In genomic region chr9:75541497-75541896, GRCm38 (mm10) we compare ENCODE assay signal across 10 mouse cellular contexts. TPM values are rescaled to one million over a fixed set of nuclear protein-coding genes. Genes with fewer than 3 reads are reported as not detected.
DNase-seq lines count a peak whose midpoint lies in the region; ATAC-seq and TF ChIP-seq lines count a peak whose summit lies in the region.
"Had no signal": no experiment of that assay in that cellular context is flagged by ENCODE, and none has a peak within 500 bp of the region (broad histone marks: within the 10 kb centered on the region; RNA-seq: fewer than 3 reads in every experiment).

No protein-coding gene starts in this region.

- no peaks in the 10 kb centered on the region for H3K36me3 ChIP-seq in intestine, embryonic 15.5 days
- H3K36me3 ChIP-seq in intestine, postnatal 0 days (ENCODE audit: control insufficient read depth, insufficient read depth), result no peaks in the 10 kb centered on the region
- H3K36me3 ChIP-seq in heart, embryonic 13.5 days, result no peaks in the 10 kb centered on the region
- no peaks in the 10 kb centered on the region for H3K36me3 ChIP-seq in lung, embryonic 16.5 days (ENCODE audit: control insufficient read depth, insufficient read depth, low read length)
- no peaks in the 10 kb centered on the region for H3K36me3 ChIP-seq in thymus, adult 2 months (ENCODE audit: control insufficient read depth, insufficient read depth, low read length)
- no peaks in the 10 kb centered on the region for H3K36me3 ChIP-seq in forebrain, embryonic 10.5 days (replicated peaks)
- H3K36me3 ChIP-seq: midbrain, embryonic 12.5 days had no signal

- no peak overlapping the region for H3K9ac ChIP-seq in intestine, embryonic 15.5 days
- H3K9ac ChIP-seq in intestine, postnatal 0 days (ENCODE audit: low read depth, low read length), result no peak overlapping the region
- H3K9ac ChIP-seq in heart, embryonic 13.5 days, result 0 out of 2 replicates have a peak overlapping the region, but pooled peaks have one; percentile 13
- no peak overlapping the region for H3K9ac ChIP-seq in lung, embryonic 16.5 days (ENCODE audit: low read length)
- H3K9ac ChIP-seq: midbrain, embryonic 12.5 days had no signal

- 17% methylated on average over 5 of the region's 5 CpGs for WGBS in intestine, embryonic 15.5 days
- WGBS in intestine, postnatal 0 days, result 12% methylated on average over 5 of the region's 5 CpGs
- WGBS in heart, embryonic 13.5 days, result 11% methylated on average over 5 of the region's 5 CpGs
- WGBS in lung, embryonic 16.5 days, result 6% methylated on average over 5 of the region's 5 CpGs
- WGBS in thymus, adult 2 months, result under 1% methylated on average over 5 of the region's 5 CpGs
- 42% methylated on average over 5 of the region's 5 CpGs for WGBS in forebrain, embryonic 10.5 days

- H3K9me3 ChIP-seq in intestine, embryonic 15.5 days, result no peaks in the 10 kb centered on the region
- H3K9me3 ChIP-seq in intestine, postnatal 0 days (ENCODE audit: control insufficient read depth), result no peaks in the 10 kb centered on the region
- H3K9me3 ChIP-seq in heart, embryonic 13.5 days, result no peaks in the 10 kb centered on the region
- no peaks in the 10 kb centered on the region for H3K9me3 ChIP-seq in lung, embryonic 16.5 days (ENCODE audit: control insufficient read depth, low read length)
- no peaks in the 10 kb centered on the region for H3K9me3 ChIP-seq in forebrain, embryonic 10.5 days
- H3K9me3 ChIP-seq: midbrain, embryonic 12.5 days had no signal

- no peak for TF ChIP-seq CTCF in intestine, postnatal 0 days (IDR thresholded peaks at IDR 0.05; ENCODE audit: low read depth)
- TF ChIP-seq CTCF in thymus, adult 2 months (IDR thresholded peaks at IDR 0.05; ENCODE audit: borderline replicate concordance, control insufficient read depth, extremely low read depth, insufficient read depth, low read length, poor library complexity), result no peak

- TF ChIP-seq POLR2A in thymus, adult 2 months (IDR thresholded peaks at IDR 0.05; ENCODE audit: control insufficient read depth, extremely low read depth, insufficient read depth, low read length, poor library complexity), result no peak

- H3K4me1 ChIP-seq in intestine, embryonic 15.5 days (replicated peaks), result peaks cover 3% of the 10 kb centered on the region; the same call in 1 of the 2 replicates
- H3K4me1 ChIP-seq in intestine, postnatal 0 days (replicated peaks; ENCODE audit: control insufficient read depth, insufficient read depth, low read length), result peaks cover 5% of the 10 kb centered on the region; the same call in 1 of the 2 replicates
- peaks cover 36% of the 10 kb centered on the region for H3K4me1 ChIP-seq in heart, embryonic 13.5 days
- H3K4me1 ChIP-seq in lung, embryonic 16.5 days (replicated peaks; ENCODE audit: control insufficient read depth, insufficient read depth, low read length), result peaks cover 23% of the 10 kb centered on the region
- H3K4me1 ChIP-seq in thymus, adult 2 months (replicated peaks; ENCODE audit: control insufficient read depth, insufficient read depth, low read length), result peaks cover 22% of the 10 kb centered on the region
- H3K4me1 ChIP-seq in forebrain, embryonic 10.5 days, result peaks cover 18% of the 10 kb centered on the region

- H3K4me3 ChIP-seq in intestine, embryonic 15.5 days (replicated peaks), result no peak overlapping the region
- H3K4me3 ChIP-seq in intestine, postnatal 0 days (ENCODE audit: low read depth, low read length), result no peak overlapping the region
- H3K4me3 ChIP-seq in heart, embryonic 13.5 days, result no peak overlapping the region
- no peak overlapping the region for H3K4me3 ChIP-seq in lung, embryonic 16.5 days (ENCODE audit: low read length)
- H3K4me3 ChIP-seq in thymus, adult 2 months (ENCODE audit: control insufficient read depth, insufficient read depth, low read length), result no peak overlapping the region; the same call in 1 of the 2 replicates
- no peak overlapping the region for H3K4me3 ChIP-seq in forebrain, embryonic 10.5 days
- H3K4me3 ChIP-seq: erythroblast, embryonic 14.5 days; midbrain, embryonic 12.5 days had no signal

- DNase-seq in thymus, adult 2 months, result peak; percentile 39
- no peak for DNase-seq in ovary, adult 18-20 months (ENCODE audit: low spot score)
- no peak for DNase-seq in forebrain, embryonic 10.5 days (ENCODE audit: extremely low spot score, low spot score)
- no peak for DNase-seq in left cerebral cortex, adult 18-20 months (ENCODE audit: low spot score in 2 of 2)

- ATAC-seq in intestine, embryonic 15.5 days, result 0 out of 2 replicates have a peak, but pooled peaks have one; percentile 28
- ATAC-seq in intestine, postnatal 0 days, result no peak
- no peak for ATAC-seq in heart, embryonic 13.5 days (ENCODE audit: extremely low read depth, insufficient number of reproducible peaks, low FRiP score, low TSS enrichment)
- peak; percentile 77 for ATAC-seq in lung, embryonic 16.5 days (ENCODE audit: low read depth)

- no peak overlapping the region for H3K4me2 ChIP-seq in intestine, embryonic 15.5 days (replicated peaks)
- no peak overlapping the region for H3K4me2 ChIP-seq in intestine, postnatal 0 days (replicated peaks; ENCODE audit: low read depth)
- peak overlapping the region; percentile 34 for H3K4me2 ChIP-seq in heart, embryonic 13.5 days
- H3K4me2 ChIP-seq in lung, embryonic 16.5 days (ENCODE audit: low read depth, low read length), result no peak overlapping the region; the same call in 1 of the 2 replicates
- H3K4me2 ChIP-seq: midbrain, embryonic 12.5 days had no signal

- no peaks in the 10 kb centered on the region for H3K27me3 ChIP-seq in intestine, embryonic 15.5 days (replicated peaks)
- no peaks in the 10 kb centered on the region for H3K27me3 ChIP-seq in intestine, postnatal 0 days (replicated peaks; ENCODE audit: control insufficient read depth, insufficient read depth, low read length)
- no peaks in the 10 kb centered on the region for H3K27me3 ChIP-seq in heart, embryonic 13.5 days (replicated peaks)
- no peaks in the 10 kb centered on the region for H3K27me3 ChIP-seq in lung, embryonic 16.5 days (ENCODE audit: control insufficient read depth, insufficient read depth, low read depth, low read length)
- no peaks in the 10 kb centered on the region for H3K27me3 ChIP-seq in thymus, adult 2 months (ENCODE audit: control insufficient read depth, insufficient read depth, low read length)
- H3K27me3 ChIP-seq in forebrain, embryonic 10.5 days (ENCODE audit: poor library complexity, severe bottlenecking), result no peaks in the 10 kb centered on the region
- H3K27me3 ChIP-seq: midbrain, embryonic 12.5 days had no signal

- 0 out of 2 replicates have a peak overlapping the region, but pooled peaks have one; percentile 38 for H3K27ac ChIP-seq in intestine, embryonic 15.5 days
- H3K27ac ChIP-seq in intestine, postnatal 0 days (ENCODE audit: low read depth, low read length), result no peak overlapping the region
- peak overlapping the region; percentile 34 for H3K27ac ChIP-seq in heart, embryonic 13.5 days (replicated peaks)
- H3K27ac ChIP-seq in lung, embryonic 16.5 days (ENCODE audit: low read length), result peak overlapping the region; percentile 65
- H3K27ac ChIP-seq in thymus, adult 2 months (ENCODE audit: control insufficient read depth, insufficient read depth, low read length), result peak overlapping the region; percentile 56; the same call in 1 of the 2 replicates
- no peak overlapping the region for H3K27ac ChIP-seq in forebrain, embryonic 10.5 days
- H3K27ac ChIP-seq: midbrain, embryonic 12.5 days had no signal

RNA-seq across cellular contexts. Expression of gene Tmod3, which starts 18.0 kb away (rescaled TPM):
- 98.6 and 105 TPM in 2 replicates for polyA plus RNA-seq in intestine, embryonic 15.5 days (2015; fragmentation: Nextera tagmentation; extraction: Ambion mirVana)
- polyA plus RNA-seq in intestine, postnatal 0 days (2015; fragmentation: Nextera tagmentation; extraction: Ambion mirVana), result 65.5 and 70.2 TPM in 2 replicates
- 63.8 and 70.0 TPM in 2 replicates for polyA plus RNA-seq in heart, embryonic 13.5 days (2015; fragmentation: Nextera tagmentation; extraction: Ambion mirVana)
- polyA plus RNA-seq in lung, embryonic 16.5 days (2015; fragmentation: Nextera tagmentation; extraction: Ambion mirVana), result 177 and 185 TPM in 2 replicates
- 30.6 and 32.0 TPM in 2 replicates for polyA plus RNA-seq in thymus, adult 2 months (2012; rRNA removed)
- polyA plus RNA-seq in forebrain, embryonic 10.5 days (2016; fragmentation: Nextera tagmentation; extraction: Ambion mirVana), result 85.5 and 89.7 TPM in 2 replicates
- 10 to 100 TPM; 43.1 to 54.8 TPM for total RNA-seq in left cerebral cortex, adult 18-20 months (2021)

Comparison
In these comparisons a context has a peak if more than half of its experiments do, and no peak if none do; other contexts are left out.
1. ATAC-seq: peak in intestine, embryonic 15.5 days (single experiment) and lung, embryonic 16.5 days (single experiment); none in intestine, postnatal 0 days (single experiment) and heart, embryonic 13.5 days (single experiment).
2. H3K27ac ChIP-seq: peak in intestine, embryonic 15.5 days (single experiment), heart, embryonic 13.5 days (single experiment), lung, embryonic 16.5 days (single experiment) and thymus, adult 2 months (single experiment); none in intestine, postnatal 0 days (single experiment) and forebrain, embryonic 10.5 days (single experiment).